Mouse (Mus musculus): Measurements from ENCODE around the gene B3gnt2. TPM values are rescaled to one million over a fixed set of nuclear protein-coding genes. Genes with fewer than 3 reads are reported as not detected.
"Not testable (repeated sequence)": the region's sequence is repeated elsewhere in the genome, so short reads cannot be mapped to it uniquely, and the experiment has no call there.

B3gnt2 gene
- total RNA-seq, 2 experiments from 2014 or later, result 14.0 to 15.2 TPM

- no peak for DNase-seq (ENCODE audit: low spot score in 2 of 2)
- intact Hi-C loops (cut with DNase I), result no loop called here
These were observed 113.4 kb downstream of the B3gnt2 start for GRCm38 (mm10) chr11:22747406-22747805.

- intact Hi-C loops (cut with DNase I), result no loop called here
- DNase-seq (ENCODE audit: low spot score in 2 of 2), result no peak
These were observed 115.4 kb downstream of the B3gnt2 start for GRCm38 (mm10) chr11:22745356-22745755.

- intact Hi-C loops (cut with DNase I), result no loop called here
These were observed 117.0 kb downstream of the B3gnt2 start for GRCm38 (mm10) chr11:22743561-22744269.

GRCm38 (mm10) chr11:22741998-22742626, 118.6 kb downstream of the B3gnt2 start:
- intact Hi-C loops (cut with DNase I), result no loop called here
- DNase-seq (ENCODE audit: low spot score in 2 of 2), result no peak

More at GRCm38 (mm10) chr11:22743561-22744269, 117.0 kb downstream of the B3gnt2 start:
- DNase-seq (ENCODE audit: low spot score in 2 of 2), result no peak

- intact Hi-C loops (cut with DNase I), result no loop called here
These were observed 119.3 kb downstream of the B3gnt2 start for GRCm38 (mm10) chr11:22741436-22741835.

GRCm38 (mm10) chr11:22739497-22740288, 121.1 kb downstream of the B3gnt2 start:
- DNase-seq (ENCODE audit: low spot score in 2 of 2), result no peak
- intact Hi-C loops (cut with DNase I), result no loop called here

More at GRCm38 (mm10) chr11:22741436-22741835, 119.3 kb downstream of the B3gnt2 start:
- no peak for DNase-seq (ENCODE audit: low spot score in 2 of 2)

- intact Hi-C loops (cut with DNase I), result no loop called here
These were observed 124.1 kb downstream of the B3gnt2 start for GRCm38 (mm10) chr11:22736521-22737225.

GRCm38 (mm10) chr11:22735128-22735527, 125.6 kb downstream of the B3gnt2 start:
- DNase-seq (ENCODE audit: low spot score in 2 of 2); intact Hi-C loops (cut with DNase I): not testable (repeated sequence)

More at GRCm38 (mm10) chr11:22736521-22737225, 124.1 kb downstream of the B3gnt2 start:
- DNase-seq (ENCODE audit: low spot score in 2 of 2), result no peak

- intact Hi-C loops (cut with DNase I), result no loop called here
- no peak for DNase-seq (ENCODE audit: low spot score in 2 of 2)
These were observed 126.8 kb downstream of the B3gnt2 start for GRCm38 (mm10) chr11:22733936-22734335.

GRCm38 (mm10) chr11:22732907-22733306, 127.9 kb downstream of the B3gnt2 start:
- no peak for DNase-seq (ENCODE audit: low spot score in 2 of 2)
- intact Hi-C loops (cut with DNase I), result no loop called here

- intact Hi-C loops (cut with DNase I), result no loop called here
- DNase-seq (ENCODE audit: low spot score in 2 of 2), result no peak
These were observed 137.7 kb downstream of the B3gnt2 start for GRCm38 (mm10) chr11:22723096-22723495.

- DNase-seq (ENCODE audit: low spot score in 2 of 2), result peak in 1 of 2 experiments; percentile 40
- intact Hi-C loops (cut with DNase I), result no loop called here
These were observed 140.7 kb downstream of the B3gnt2 start for GRCm38 (mm10) chr11:22720096-22720495.

- peak; percentile 28 to 71 for DNase-seq (ENCODE audit: low spot score in 2 of 2)
- intact Hi-C loops (cut with DNase I), result loop anchor here (1.0 kb wide), 1 partner anchor 108 kb away; no protein-coding TSS in a partner anchor
These were observed 141.2 kb downstream of the B3gnt2 start for GRCm38 (mm10) chr11:22719570-22719969.

GRCm38 (mm10) chr11:22718036-22718435, 142.7 kb downstream of the B3gnt2 start:
- no peak for DNase-seq (ENCODE audit: low spot score in 2 of 2)
- intact Hi-C loops (cut with DNase I), result no loop called here

GRCm38 (mm10) chr11:22711327-22711726, 149.4 kb downstream of the B3gnt2 start:
- intact Hi-C loops (cut with DNase I), result loop anchor here (5.0 kb wide), 1 partner anchor 256 kb away; no protein-coding TSS in a partner anchor
- DNase-seq (ENCODE audit: low spot score in 2 of 2), result no peak

- peak in 1 of 2 experiments; percentile 25 for DNase-seq (ENCODE audit: low spot score in 2 of 2)
These were observed 150.2 kb downstream of the B3gnt2 start for GRCm38 (mm10) chr11:22710596-22710995.

More at GRCm38 (mm10) chr11:22710596-22710995, 150.2 kb downstream of the B3gnt2 start:
- intact Hi-C loops (cut with DNase I), result loop anchor here (5.0 kb wide), 1 partner anchor 257 kb away; no protein-coding TSS in a partner anchor
